8 mouse cellular contexts compared by ENCODE assay signal in the genomic region with DNA sequence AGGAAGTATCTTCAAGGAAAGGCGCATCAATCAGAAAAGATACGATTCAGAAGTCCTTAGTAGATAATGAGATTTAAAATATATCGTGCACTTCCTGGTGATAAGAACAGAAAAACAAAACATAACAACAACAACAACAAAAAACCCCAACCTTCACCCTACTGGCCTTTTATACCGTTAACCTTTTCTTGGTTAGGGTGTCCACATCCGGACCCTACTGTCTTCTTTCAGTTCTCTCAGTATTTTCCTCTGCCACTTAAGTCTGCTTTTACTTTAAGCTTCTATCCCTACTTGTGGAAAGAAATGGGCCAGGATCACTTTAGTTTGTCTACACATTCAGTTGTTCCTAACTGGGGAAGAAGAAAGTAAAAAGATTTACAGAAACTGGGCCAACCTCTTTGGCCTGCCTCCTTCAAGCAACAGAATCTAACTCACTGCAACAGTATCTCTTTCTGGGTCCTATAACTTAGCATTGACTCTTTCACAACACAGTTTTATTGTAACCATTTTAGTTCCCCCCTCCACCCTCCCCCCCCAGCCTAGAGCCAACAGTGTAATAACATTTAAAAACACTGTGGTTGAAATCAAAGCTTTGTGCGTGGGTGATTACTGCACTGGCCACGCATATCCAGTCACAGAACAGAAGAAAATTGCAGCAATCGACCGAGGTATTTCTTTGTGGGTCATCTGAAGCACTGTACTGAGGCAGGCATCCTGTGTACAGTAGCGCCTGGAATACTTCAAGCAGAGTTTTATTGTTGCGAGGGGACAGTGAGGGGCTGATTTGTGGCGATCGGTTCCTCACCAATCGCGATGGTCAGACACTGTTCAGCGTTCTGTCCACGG. TPM values are rescaled to one million over a fixed set of nuclear protein-coding genes. Genes with fewer than 3 reads are reported as not detected.
DNase-seq lines count a peak whose midpoint lies in the region; ATAC-seq and TF ChIP-seq lines count a peak whose summit lies in the region.

No protein-coding gene starts in this region.

- peak overlapping the region; percentile 36 for H3K9ac ChIP-seq in kidney, postnatal 0 days (ENCODE audit: low read depth, low read length)
- H3K9ac ChIP-seq in hindbrain, embryonic 16.5 days (ENCODE audit: low read depth, low read length): no peak overlapping the region; the same call in 1 of the 2 replicates
- peak overlapping the region; percentile 18 for H3K9ac ChIP-seq in midbrain, embryonic 15.5 days

- peak overlapping the region; percentile 98 for H3K4me3 ChIP-seq in kidney, postnatal 0 days (replicated peaks; ENCODE audit: low read depth, low read length)
- H3K4me3 ChIP-seq in hindbrain, embryonic 16.5 days (ENCODE audit: low read length): peak overlapping the region; percentile 97
- H3K4me3 ChIP-seq in midbrain, embryonic 15.5 days: peak overlapping the region; percentile 89

- peaks cover 3% of the 10 kb centered on the region; the same call in 1 of the 2 replicates for H3K4me1 ChIP-seq in kidney, postnatal 0 days (replicated peaks; ENCODE audit: insufficient read depth, low read length)
- peaks cover 6% of the 10 kb centered on the region for H3K4me1 ChIP-seq in hindbrain, embryonic 16.5 days (ENCODE audit: control insufficient read depth, insufficient read depth, low read depth, low read length)
- H3K4me1 ChIP-seq in midbrain, embryonic 15.5 days: peaks cover 20% of the 10 kb centered on the region

- H3K27ac ChIP-seq in kidney, postnatal 0 days: peak overlapping the region; percentile 100; the same call in 1 of the 2 replicates
- peak overlapping the region; percentile 99 for H3K27ac ChIP-seq in hindbrain, embryonic 16.5 days (ENCODE audit: low read depth, low read length)
- peak overlapping the region; percentile 16; the same call in 1 of the 2 replicates for H3K27ac ChIP-seq in midbrain, embryonic 15.5 days

- H3K4me2 ChIP-seq in kidney, postnatal 0 days (ENCODE audit: low read length): peak overlapping the region; percentile 72
- H3K4me2 ChIP-seq in hindbrain, embryonic 16.5 days (ENCODE audit: low read length): peak overlapping the region; percentile 74
- peak overlapping the region; percentile 52 for H3K4me2 ChIP-seq in midbrain, embryonic 15.5 days

- no peaks in the 10 kb centered on the region for H3K27me3 ChIP-seq in kidney, postnatal 0 days (ENCODE audit: insufficient read depth, low read length)
- H3K27me3 ChIP-seq in hindbrain, embryonic 16.5 days (replicated peaks; ENCODE audit: control insufficient read depth, insufficient read depth, low read length): no peaks in the 10 kb centered on the region
- no peaks in the 10 kb centered on the region for H3K27me3 ChIP-seq in midbrain, embryonic 15.5 days (replicated peaks)

- no peak for DNase-seq in kidney, postnatal 0 days (ENCODE audit: low spot score)
- DNase-seq in kidney, postnatal 4 days: no peak
- no peak for DNase-seq in frontal cortex, postnatal 14 days (ENCODE audit: low spot score in 2 of 2)
- no peak for DNase-seq in frontal cortex, postnatal 10 days (ENCODE audit: low spot score in 2 of 2)
- no peak for DNase-seq in left cerebral cortex, adult 8-10 months (ENCODE audit: low spot score in 2 of 2)

- WGBS in kidney, postnatal 0 days: 20% methylated on average over 17 of the region's 17 CpGs
- 27% methylated on average over 17 of the region's 17 CpGs for WGBS in hindbrain, embryonic 16.5 days
- 28% methylated on average over 17 of the region's 17 CpGs for WGBS in midbrain, embryonic 15.5 days

- H3K36me3 ChIP-seq in kidney, postnatal 0 days (ENCODE audit: insufficient read depth, low read length): no peaks in the 10 kb centered on the region
- no peaks in the 10 kb centered on the region for H3K36me3 ChIP-seq in hindbrain, embryonic 16.5 days (ENCODE audit: control insufficient read depth, insufficient read depth, low read length)
- no peaks in the 10 kb centered on the region for H3K36me3 ChIP-seq in midbrain, embryonic 15.5 days (replicated peaks)

- ATAC-seq in kidney, postnatal 0 days (replicated peaks; ENCODE audit: low FRiP score, low read depth): no peak
- peak; percentile 0; the same call in 1 of the 2 replicates for ATAC-seq in common myeloid progenitor, adult 5-6 weeks (replicated peaks; ENCODE audit: low read depth, poor library complexity, severe bottlenecking)
- ATAC-seq in hindbrain, embryonic 16.5 days: peak; percentile 82
- ATAC-seq in midbrain, embryonic 15.5 days (replicated peaks): peak; percentile 83; the same call in 1 of the 2 replicates

- no peaks in the 10 kb centered on the region for H3K9me3 ChIP-seq in kidney, postnatal 0 days (replicated peaks; ENCODE audit: low read length)
- H3K9me3 ChIP-seq in hindbrain, embryonic 16.5 days (ENCODE audit: control insufficient read depth, low read length): no peaks in the 10 kb centered on the region
- H3K9me3 ChIP-seq in midbrain, embryonic 15.5 days: no peaks in the 10 kb centered on the region

- TF ChIP-seq CTCF in kidney, postnatal 0 days (IDR thresholded peaks at IDR 0.05; ENCODE audit: low read depth): no peak

RNA-seq across cellular contexts. Expression of a gene that starts 0.8 kb away (rescaled TPM):
- polyA plus RNA-seq in kidney, postnatal 0 days (2015; fragmentation: Nextera tagmentation; extraction: Ambion mirVana): 13.9 and 16.4 TPM in 2 replicates
- total RNA-seq in common myeloid progenitor, adult 5-6 weeks (2017): 69.2 and 87.6 TPM in 2 replicates
- polyA plus RNA-seq in hindbrain, embryonic 16.5 days (2015; fragmentation: Nextera tagmentation; extraction: Ambion mirVana): 31.6 and 38.3 TPM in 2 replicates
- 42.2 and 45.7 TPM in 2 replicates for polyA plus RNA-seq in midbrain, embryonic 15.5 days (2015; fragmentation: Nextera tagmentation; extraction: Ambion mirVana)
- total RNA-seq in left cerebral cortex, adult 8-10 months (2022): 100 to 1,000 TPM; 212 to 264 (median 240) TPM

Comparison
In these comparisons a context has a peak if more than half of its experiments do, and no peak if none do; other contexts are left out.
1. H3K27ac ChIP-seq: peak in every context shown above with its lines; median percentile 100 in kidney, postnatal 0 days; 99 in hindbrain, embryonic 16.5 days; 16 in midbrain, embryonic 15.5 days.